Mouse (Mus musculus) MEL (cell line): Measurements from ENCODE around the gene Pck2. TPM values are rescaled to one million over a fixed set of nuclear protein-coding genes. Genes with fewer than 3 reads are reported as not detected.

Experiments
- DNase-seq: peaks from one replicate; pipeline ENCODE4 v3.0.0; 2011; ENCODE audit warnings: low read depth, low spot score
- H3K27ac ChIP-seq: 2 replicates; pipeline ENCODE4 v1.5.1; 2012; ENCODE audit warnings: low read depth, mild to moderate bottlenecking, control low read depth, low read length, moderate library complexity; ENCODE audit not compliant: control insufficient read depth
- H3K27me3 ChIP-seq, 2 experiments: fragments of 150-350 bp in 1 of 2; sonication (generic) in 1 of 2; 2 replicates each; pipeline ENCODE4 v1.6.1; 2012; ENCODE audit warnings: low read length in 2 of 2, mild to moderate bottlenecking in 2 of 2, improper control_type of control experiment in 1 of 2, moderate library complexity in 1 of 2; ENCODE audit not compliant: insufficient read depth in 2 of 2, control insufficient read depth in 1 of 2
- H3K36me3 ChIP-seq, 2 experiments: 2 replicates each; pipeline ENCODE4 v1.6.1; 2012 to 2014; ENCODE audit warnings: low read length in 2 of 2, improper control_type of control experiment in 1 of 2, inconsistent platforms in 1 of 2, mild to moderate bottlenecking in 1 of 2; ENCODE audit not compliant: insufficient read depth in 2 of 2, control insufficient read depth in 1 of 2
- H3K4me1 ChIP-seq, 2 experiments: fragments of 150-350 bp in 1 of 2; sonication (generic) in 1 of 2; 2 replicates each; pipeline ENCODE4 v1.6.1; 2012; ENCODE audit warnings: low read length in 2 of 2, improper control_type of control experiment in 1 of 2, mild to moderate bottlenecking in 1 of 2; ENCODE audit not compliant: insufficient read depth in 2 of 2, control insufficient read depth in 1 of 2
- H3K4me3 ChIP-seq, 2 experiments: fragments of 150-350 bp in 1 of 2; sonication (generic) in 1 of 2; 2 replicates each; pipeline ENCODE4 v1.5.1; 2012; ENCODE audit warnings: low read depth in 2 of 2, low read length in 2 of 2, mild to moderate bottlenecking in 2 of 2, moderate library complexity in 2 of 2, control low read depth in 1 of 2, improper control_type of control experiment in 1 of 2; ENCODE audit not compliant: control insufficient read depth in 1 of 2, insufficient read depth in 1 of 2
- H3K79me2 ChIP-seq: 2 replicates; pipeline ENCODE4 v1.6.1; 2012; ENCODE audit warnings: mild to moderate bottlenecking, low read length, moderate library complexity; ENCODE audit not compliant: control insufficient read depth, poor library complexity, insufficient read depth
- H3K9ac ChIP-seq: 2 replicates; pipeline ENCODE4 v1.6.1; 2012; ENCODE audit warnings: low read depth, mild to moderate bottlenecking, control low read depth, low read length, moderate library complexity; ENCODE audit not compliant: control insufficient read depth, poor library complexity, severe bottlenecking
- H3K9me3 ChIP-seq: fragments of 150-350 bp; sonication (generic); replicated peaks from 2 replicates; pipeline ENCODE4 v1.6.1; 2012; ENCODE audit warnings: mild to moderate bottlenecking, low read length, improper control_type of control experiment, moderate library complexity; ENCODE audit not compliant: insufficient read depth
- CHD1 ChIP-seq: IDR thresholded peaks from 2 replicates; pipeline ENCODE4 v1.6.1; 2012; ENCODE audit warnings: low read depth, mild to moderate bottlenecking, inconsistent platforms, low read length, improper control_type of control experiment
- CHD2 ChIP-seq: IDR thresholded peaks from 2 replicates; pipeline ENCODE4 v1.6.1; 2011; ENCODE audit warnings: low read length, improper control_type of control experiment
- CTCF ChIP-seq, 3 experiments: IDR thresholded peaks in 2 of 3; conservative IDR thresholded peaks in 1 of 3; 2 replicates each; pipeline ENCODE4 v1.5.1; 2011 to 2012; ENCODE audit warnings: low read length in 3 of 3, low read depth in 2 of 3, mild to moderate bottlenecking in 2 of 3, improper control_type of control experiment in 1 of 3, inconsistent platforms in 1 of 3, mixed read lengths in 1 of 3, moderate library complexity in 1 of 3; ENCODE audit not compliant: control insufficient read depth in 1 of 3, insufficient read depth in 1 of 3, poor library complexity in 1 of 3, severe bottlenecking in 1 of 3
- E2F4 ChIP-seq: IDR thresholded peaks from 2 replicates; pipeline ENCODE4 v1.6.1; 2011; ENCODE audit warnings: low read depth, low read length, improper control_type of control experiment, borderline replicate concordance
- ELF1 ChIP-seq: IDR thresholded peaks from 2 replicates; pipeline ENCODE4 v1.6.1; 2014; ENCODE audit warnings: low read depth, mild to moderate bottlenecking, inconsistent platforms, low read length, improper control_type of control experiment, moderate library complexity
- EP300 ChIP-seq, 2 experiments: IDR thresholded peaks; 2 replicates each; pipeline ENCODE4 v1.6.1; 2011; ENCODE audit warnings: improper control_type of control experiment in 2 of 2, low read length in 2 of 2, low read depth in 1 of 2, mild to moderate bottlenecking in 1 of 2
- GABPA ChIP-seq: IDR thresholded peaks from 2 replicates; pipeline ENCODE4 v1.6.1; 2012; ENCODE audit warnings: low read depth, mild to moderate bottlenecking, inconsistent platforms, low read length, improper control_type of control experiment, moderate library complexity
- GATA1 ChIP-seq: IDR thresholded peaks from 2 replicates; pipeline ENCODE4 v1.6.1; 2011; ENCODE audit warnings: low read depth, low read length, improper control_type of control experiment
- HCFC1 ChIP-seq: IDR thresholded peaks from 2 replicates; pipeline ENCODE4 v1.6.1; 2012; ENCODE audit warnings: low read depth, mild to moderate bottlenecking, inconsistent platforms, low read length, improper control_type of control experiment, moderate library complexity
- JUND ChIP-seq: IDR thresholded peaks from 2 replicates; pipeline ENCODE4 v1.6.1; 2011; ENCODE audit warnings: low read depth, mild to moderate bottlenecking, improper control_type of control experiment, low read length
- MYC ChIP-seq: IDR thresholded peaks from 2 replicates; pipeline ENCODE4 v1.6.1; 2011; ENCODE audit warnings: low read depth, mild to moderate bottlenecking, low read length, improper control_type of control experiment, moderate library complexity
- NRF1 ChIP-seq: IDR thresholded peaks from 2 replicates; pipeline ENCODE4 v1.6.1; 2014; ENCODE audit warnings: low read depth, mild to moderate bottlenecking, inconsistent platforms, low read length, improper control_type of control experiment, moderate library complexity; ENCODE audit not compliant: poor library complexity, insufficient read depth, severe bottlenecking
- POLR2A ChIP-seq, 2 experiments: IDR thresholded peaks; 2 replicates each; pipeline ENCODE4 v1.6.1; 2011 to 2012; ENCODE audit warnings: low read length in 2 of 2, mild to moderate bottlenecking in 2 of 2, control low read depth in 1 of 2, improper control_type of control experiment in 1 of 2, low read depth in 1 of 2, moderate library complexity in 1 of 2; ENCODE audit not compliant: control insufficient read depth in 1 of 2, insufficient read depth in 1 of 2, poor library complexity in 1 of 2
- POLR2AphosphoS5 ChIP-seq: IDR thresholded peaks from 2 replicates; pipeline ENCODE4 v1.6.1; 2012; ENCODE audit warnings: low read depth, borderline replicate concordance, mild to moderate bottlenecking, inconsistent platforms, low read length, moderate library complexity, mixed read lengths
- RCOR1 ChIP-seq: IDR thresholded peaks from 2 replicates; pipeline ENCODE4 v1.6.1; 2012; ENCODE audit warnings: low read depth, mild to moderate bottlenecking, inconsistent platforms, low read length, improper control_type of control experiment
- SIN3A ChIP-seq: IDR thresholded peaks from 2 replicates; pipeline ENCODE4 v1.6.1; 2012; ENCODE audit warnings: low read length, improper control_type of control experiment, inconsistent platforms
- TBP ChIP-seq: IDR thresholded peaks from 2 replicates; pipeline ENCODE4 v1.8.0; 2011; ENCODE audit warnings: low read depth, low read length, improper control_type of control experiment
- TCF12 ChIP-seq: IDR thresholded peaks from 2 replicates; pipeline ENCODE4 v1.6.1; 2014; ENCODE audit warnings: low read depth, mild to moderate bottlenecking, inconsistent platforms, low read length, improper control_type of control experiment, moderate library complexity
- USF1 ChIP-seq: IDR thresholded peaks from 2 replicates; pipeline ENCODE4 v1.6.1; 2014; ENCODE audit warnings: low read depth, mild to moderate bottlenecking, inconsistent platforms, low read length, improper control_type of control experiment, moderate library complexity
- USF2 ChIP-seq, 2 experiments: IDR thresholded peaks; 2 replicates each; pipeline ENCODE4 v1.6.1; 2011 to 2012; ENCODE audit warnings: improper control_type of control experiment in 2 of 2, low read length in 2 of 2, borderline replicate concordance in 1 of 2, inconsistent platforms in 1 of 2, low read depth in 1 of 2, mild to moderate bottlenecking in 1 of 2; ENCODE audit not compliant: insufficient read depth in 1 of 2
- ZMIZ1 ChIP-seq: IDR thresholded peaks from 2 replicates; pipeline ENCODE4 v1.6.1; 2012; ENCODE audit warnings: low read depth, mild to moderate bottlenecking, inconsistent platforms, low read length, improper control_type of control experiment, moderate library complexity
- ZNF384 ChIP-seq: IDR thresholded peaks from 2 replicates; pipeline ENCODE4 v1.6.1; 2012; ENCODE audit warnings: low read depth, mild to moderate bottlenecking, inconsistent platforms, low read length, improper control_type of control experiment
- polyA plus RNA-seq, 2 experiments: library from polyadenylated mRNA; stranded (reverse) in 1 of 2; unstranded in 1 of 2; fragments of >175 nt in 1 of 2; fragments of >200 nt in 1 of 2; gene quantifications; 2 replicates each; pipeline versions ENCODE4 v1.2.1 to v1.2.4; 2012; ENCODE audit warnings: low replicate concordance in 2 of 2, low read depth in 1 of 2; ENCODE audit not compliant: insufficient read length in 2 of 2, insufficient read depth in 1 of 2, missing spikeins in 1 of 2
- total RNA-seq: library from RNA; depleted of rRNA; stranded (reverse); fragments of 300-350 nt; gene quantifications from 2 replicates; pipeline ENCODE4 v1.2.3, GENCODE M21; 2012

Gene Pck2
- total and polyA plus RNA-seq, 3 experiments, result 17.0 to 103 (median 63.7) TPM

- H3K4me1 ChIP-seq, result peaks cover 8 to 17% of the 10 kb centered on the region in 2 experiments
- peaks cover 17 to 20% of the 10 kb centered on the region in 2 experiments for H3K36me3 ChIP-seq
- H3K4me3 ChIP-seq, result no peak overlapping the region
- peaks cover 15% of the 10 kb centered on the region for H3K79me2 ChIP-seq
- no peak for DNase-seq
- H3K27ac ChIP-seq, result no peak overlapping the region
- no peaks in the 10 kb centered on the region for H3K27me3 ChIP-seq
- no peaks in the 10 kb centered on the region for H3K9me3 ChIP-seq
- H3K9ac ChIP-seq, result no peak overlapping the region
- TF ChIP-seq RCOR1 (no peak), ZNF384 (no peak), CHD2 (no peak), USF2 (IDR thresholded peaks at IDR 0.05; ENCODE audit: borderline replicate concordance in 1 of 2, insufficient read depth in 1 of 2, low read depth in 1 of 2, low read length in 2 of 2) (no peak)
Observed at GRCm38 (mm10) chr14:55542268-55542667, 2.2 kb downstream of the Pck2 start.

- H3K4me1 ChIP-seq, result peaks cover 8 to 16% of the 10 kb centered on the region in 2 experiments
- no peaks in the 10 kb centered on the region for H3K27me3 ChIP-seq
- H3K36me3 ChIP-seq, result peaks cover 16 to 32% of the 10 kb centered on the region in 2 experiments
- no peak overlapping the region for H3K27ac ChIP-seq
- H3K4me3 ChIP-seq, result no peak overlapping the region
- peaks cover 15% of the 10 kb centered on the region for H3K79me2 ChIP-seq
- TF ChIP-seq ZMIZ1 (no peak), JUND (no peak), USF1 (no peak)
- no peak overlapping the region for H3K9ac ChIP-seq
- no peak for DNase-seq
- no peaks in the 10 kb centered on the region for H3K9me3 ChIP-seq
Observed at GRCm38 (mm10) chr14:55544334-55544733, 4.3 kb downstream of the Pck2 start.

GRCm38 (mm10) chr14:55550191-55550590, 10.1 kb downstream of the Pck2 start:
- no peak overlapping the region for H3K9ac ChIP-seq
- H3K9me3 ChIP-seq, result no peaks in the 10 kb centered on the region
- no peaks in the 10 kb centered on the region for H3K79me2 ChIP-seq
- no peak for DNase-seq
- no peak overlapping the region for H3K27ac ChIP-seq
- TF ChIP-seq SIN3A (no peak), EP300 (IDR thresholded peaks at IDR 0.05; ENCODE audit: low read depth in 1 of 2, low read length in 2 of 2) (no peak), NRF1 (no peak), GATA1 (no peak), TBP (no peak), ELF1 (no peak), POLR2AphosphoS5 (no peak), MYC (no peak), CHD2 (no peak), CTCF (IDR thresholded peaks at IDR 0.05 in 2 of 3, conservative IDR thresholded peaks at IDR 0.05 in 1 of 3; ENCODE audit: control insufficient read depth in 1 of 3, insufficient read depth in 1 of 3, low read depth in 2 of 3, low read length in 3 of 3, poor library complexity in 1 of 3, severe bottlenecking in 1 of 3) (no peak), JUND (no peak), RCOR1 (no peak), TCF12 (no peak), ZNF384 (no peak), E2F4 (no peak), POLR2A (IDR thresholded peaks at IDR 0.05; ENCODE audit: control insufficient read depth in 1 of 2, insufficient read depth in 1 of 2, low read depth in 1 of 2, low read length in 2 of 2, poor library complexity in 1 of 2) (no peak), HCFC1 (no peak), CHD1 (no peak), GABPA (no peak)
- no peak overlapping the region for H3K4me3 ChIP-seq
- peaks cover 0 to 5% of the 10 kb centered on the region in 2 experiments; a peak in 2 of 4 replicates for H3K4me1 ChIP-seq
- peaks cover 13 to 30% of the 10 kb centered on the region in 2 experiments for H3K36me3 ChIP-seq
- no peaks in the 10 kb centered on the region for H3K27me3 ChIP-seq
